Mouse (Mus musculus): ENCODE measurements at regions not wholly inside any gene's neighbourhood (a gene's known extent, or its start where the extent isn't known, plus 50 kb on each side); places are given as distances from the start of the nearest gene placed in this dataset.

GRCm38 (mm10) chr11:21478191-21478590 is 93.8 kb upstream of the Wdpcp start:
- no peak for ATAC-seq

- no peak for ATAC-seq
Observed at GRCm38 (mm10) chr11:21470711-21471110, 99.7 kb upstream of the Ugp2 start.

GRCm38 (mm10) chr11:21468465-21468864 is 97.5 kb upstream of the Ugp2 start:
- peak; percentile 76 for ATAC-seq

GRCm38 (mm10) chr11:21460011-21460410 is 89.0 kb upstream of the Ugp2 start:
- no peak for ATAC-seq

- ATAC-seq, result peak; percentile 98
Observed at GRCm38 (mm10) chr11:21453308-21454106, 82.5 kb upstream of the Ugp2 start.

- no peak for ATAC-seq
Observed at GRCm38 (mm10) chr11:21433726-21434125, 62.7 kb upstream of the Ugp2 start.

GRCm38 (mm10) chr11:21430021-21430420 is 59.0 kb upstream of the Ugp2 start:
- no peak for ATAC-seq

GRCm38 (mm10) chr11:21428749-21429148 is 57.7 kb upstream of the Ugp2 start:
- ATAC-seq, result no peak

GRCm38 (mm10) chr11:21428013-21428317 is 57.0 kb upstream of the Ugp2 start:
- no peak for ATAC-seq

GRCm38 (mm10) chr11:21427291-21428012 is 56.5 kb upstream of the Ugp2 start:
- no peak for ATAC-seq

GRCm38 (mm10) chr11:21425480-21426101 is 54.6 kb upstream of the Ugp2 start:
- ATAC-seq, result no peak

GRCm38 (mm10) chr11:21424345-21424744 is 53.3 kb upstream of the Ugp2 start:
- ATAC-seq, result no peak

GRCm38 (mm10) chr11:21422281-21422878 is 51.4 kb upstream of the Ugp2 start:
- ATAC-seq, result no peak
